Mouse (Mus musculus): ENCODE results near the gene Btnl6. TPM values are rescaled to one million over a fixed set of nuclear protein-coding genes. Genes with fewer than 3 reads are reported as not detected.
"Not testable (repeated sequence)": the region's sequence is repeated elsewhere in the genome, so short reads cannot be mapped to it uniquely, and the experiment has no call there.

The Btnl6 gene
- polyA plus RNA-seq, 1 experiment from 2014 or later, result 0.17 TPM

DNA sequence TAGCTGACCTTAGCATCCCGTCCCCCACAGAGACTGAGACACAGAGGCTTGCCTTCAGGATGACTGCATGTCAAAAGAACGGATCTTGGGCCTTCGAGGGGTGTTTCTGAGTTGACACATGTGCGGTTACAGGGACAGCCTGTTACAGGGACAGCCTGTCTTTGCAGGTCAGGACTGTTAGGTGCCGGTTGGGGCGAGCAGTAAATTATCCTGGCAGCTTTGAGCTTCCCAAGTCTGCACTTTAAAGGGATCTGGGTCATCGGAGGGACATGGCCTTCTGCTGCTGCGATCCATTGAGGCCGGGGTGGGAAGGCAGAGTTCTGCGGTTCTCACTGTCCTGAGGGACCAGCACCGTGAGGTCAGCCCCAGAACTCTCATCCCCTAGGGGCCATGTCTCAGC lies 40.3 kb upstream of the Btnl6 start:
- H3K9ac ChIP-seq (ENCODE audit: low read depth, low read length), result no peak overlapping the region
- no peak overlapping the region for H3K4me2 ChIP-seq (ENCODE audit: low read depth, low read length)
- no peaks in the 10 kb centered on the region for H3K9me3 ChIP-seq (replicated peaks; ENCODE audit: control insufficient read depth, low read length)
- H3K27me3 ChIP-seq (ENCODE audit: control insufficient read depth, insufficient read depth, low read depth, low read length), result no peaks in the 10 kb centered on the region
- WGBS (ENCODE audit: insufficient replicate concordance), result 54% methylated on average over 11 of the region's 11 CpGs
- ATAC-seq (ENCODE audit: low read depth), result no peak
- no peak overlapping the region for H3K27ac ChIP-seq (ENCODE audit: low read length)
- H3K4me1 ChIP-seq (ENCODE audit: control insufficient read depth, low read depth, low read length), result peaks cover 2% of the 10 kb centered on the region
- no peaks in the 10 kb centered on the region for H3K36me3 ChIP-seq (ENCODE audit: control insufficient read depth, insufficient read depth)
- H3K4me3 ChIP-seq (ENCODE audit: low read depth, low read length), result no peak overlapping the region

DNA sequence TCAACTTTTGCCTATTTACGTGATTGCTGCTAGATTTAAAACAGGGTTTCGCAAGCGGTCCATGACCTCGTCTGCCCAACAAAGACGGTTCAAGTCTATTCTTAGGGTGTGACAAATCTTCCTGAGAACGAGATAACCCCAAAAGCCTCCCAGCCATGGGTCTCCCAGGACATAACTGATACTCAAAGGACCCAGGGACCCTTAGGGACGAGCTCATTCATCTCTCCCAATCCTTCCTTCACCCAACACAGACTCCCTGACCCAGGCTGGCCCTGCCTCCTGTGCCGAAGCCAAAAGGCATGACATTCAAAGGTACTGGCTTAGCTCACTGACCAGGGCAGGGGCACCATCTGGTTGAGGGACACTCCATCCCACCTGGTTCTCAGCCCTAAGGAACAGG lies 39.3 kb upstream of the Btnl6 start:
- H3K27ac ChIP-seq (ENCODE audit: low read length), result no peak overlapping the region
- no peak for ATAC-seq (ENCODE audit: low read depth)
- no peaks in the 10 kb centered on the region for H3K36me3 ChIP-seq (ENCODE audit: control insufficient read depth, insufficient read depth)
- H3K9me3 ChIP-seq (replicated peaks; ENCODE audit: control insufficient read depth, low read length), result no peaks in the 10 kb centered on the region
- no peaks in the 10 kb centered on the region for H3K27me3 ChIP-seq (ENCODE audit: control insufficient read depth, insufficient read depth, low read depth, low read length)
- H3K4me1 ChIP-seq (ENCODE audit: control insufficient read depth, low read depth, low read length), result peaks cover 2% of the 10 kb centered on the region; the same call in 1 of the 2 replicates
- no peak overlapping the region for H3K4me2 ChIP-seq (ENCODE audit: low read depth, low read length)
- H3K4me3 ChIP-seq (ENCODE audit: low read depth, low read length), result no peak overlapping the region
- H3K9ac ChIP-seq (ENCODE audit: low read depth, low read length), result no peak overlapping the region
- 48% methylated on average over 8 of the region's 8 CpGs for WGBS (ENCODE audit: insufficient replicate concordance)

- H3K9ac ChIP-seq (ENCODE audit: low read depth, low read length), result no peak overlapping the region
- ATAC-seq (ENCODE audit: low read depth), result no peak
- 11% methylated on average over 5 of the region's 5 CpGs for WGBS (ENCODE audit: insufficient replicate concordance)
- no peaks in the 10 kb centered on the region for H3K9me3 ChIP-seq (replicated peaks; ENCODE audit: control insufficient read depth, low read length)
- H3K36me3 ChIP-seq (ENCODE audit: control insufficient read depth, insufficient read depth), result no peaks in the 10 kb centered on the region
- H3K27ac ChIP-seq (ENCODE audit: low read length), result no peak overlapping the region
- peaks cover 2% of the 10 kb centered on the region; the same call in 1 of the 2 replicates for H3K4me1 ChIP-seq (ENCODE audit: control insufficient read depth, low read depth, low read length)
- H3K4me3 ChIP-seq (ENCODE audit: low read depth, low read length), result no peak overlapping the region
- no peak overlapping the region for H3K4me2 ChIP-seq (ENCODE audit: low read depth, low read length)
- no peaks in the 10 kb centered on the region for H3K27me3 ChIP-seq (ENCODE audit: control insufficient read depth, insufficient read depth, low read depth, low read length)
Measured at GRCm38 (mm10) chr17:34555483-34555882, 38.3 kb upstream of the Btnl6 start.

GRCm38 (mm10) chr17:34549843-34550242 lies 32.7 kb upstream of the Btnl6 start:
- Histone ChIP-seq H3K9ac (ENCODE audit: low read depth, low read length) (no peak overlapping the region), H3K27me3 (ENCODE audit: control insufficient read depth, insufficient read depth, low read depth, low read length) (no peaks in the 10 kb centered on the region), H3K4me2 (ENCODE audit: low read depth, low read length) (no peak overlapping the region), H3K4me3 (ENCODE audit: low read depth, low read length) (no peak overlapping the region), H3K27ac (ENCODE audit: low read length) (no peak overlapping the region), H3K4me1 (ENCODE audit: control insufficient read depth, low read depth, low read length) (no peaks in the 10 kb centered on the region), H3K36me3 (ENCODE audit: control insufficient read depth, insufficient read depth) (no peaks in the 10 kb centered on the region), H3K9me3 (replicated peaks; ENCODE audit: control insufficient read depth, low read length) (no peaks in the 10 kb centered on the region)
- ATAC-seq (ENCODE audit: low read depth), result no peak
- WGBS (ENCODE audit: insufficient replicate concordance), result 35% methylated on average over 2 of the region's 2 CpGs

- WGBS (ENCODE audit: insufficient replicate concordance), result 73% methylated on average over 3 of the region's 3 CpGs
- ATAC-seq (ENCODE audit: low read depth), result no peak
- H3K36me3 ChIP-seq (ENCODE audit: control insufficient read depth, insufficient read depth), result no peaks in the 10 kb centered on the region
- no peak overlapping the region for H3K4me2 ChIP-seq (ENCODE audit: low read depth, low read length)
- no peak overlapping the region for H3K4me3 ChIP-seq (ENCODE audit: low read depth, low read length)
- H3K27me3 ChIP-seq (ENCODE audit: control insufficient read depth, insufficient read depth, low read depth, low read length), result no peaks in the 10 kb centered on the region
- H3K27ac ChIP-seq (ENCODE audit: low read length), result no peak overlapping the region
- H3K9me3 ChIP-seq (replicated peaks; ENCODE audit: control insufficient read depth, low read length), result no peaks in the 10 kb centered on the region
- H3K9ac ChIP-seq (ENCODE audit: low read depth, low read length), result no peak overlapping the region
- no peaks in the 10 kb centered on the region for H3K4me1 ChIP-seq (ENCODE audit: control insufficient read depth, low read depth, low read length)
Measured at GRCm38 (mm10) chr17:34549156-34549555, 32.0 kb upstream of the Btnl6 start.

GRCm38 (mm10) chr17:34547601-34548000 lies 30.4 kb upstream of the Btnl6 start:
- WGBS (ENCODE audit: insufficient replicate concordance), result 59% methylated on average over 4 of the region's 4 CpGs
- no peak overlapping the region for H3K9ac ChIP-seq (ENCODE audit: low read depth, low read length)
- H3K4me3 ChIP-seq (ENCODE audit: low read depth, low read length), result no peak overlapping the region
- H3K4me2 ChIP-seq (ENCODE audit: low read depth, low read length), result no peak overlapping the region
- ATAC-seq (ENCODE audit: low read depth), result no peak
- no peaks in the 10 kb centered on the region for H3K36me3 ChIP-seq (ENCODE audit: control insufficient read depth, insufficient read depth)
- H3K27ac ChIP-seq (ENCODE audit: low read length), result no peak overlapping the region
- H3K27me3 ChIP-seq (ENCODE audit: control insufficient read depth, insufficient read depth, low read depth, low read length), result no peaks in the 10 kb centered on the region
- H3K4me1 ChIP-seq (ENCODE audit: control insufficient read depth, low read depth, low read length), result no peaks in the 10 kb centered on the region
- H3K9me3 ChIP-seq (replicated peaks; ENCODE audit: control insufficient read depth, low read length), result no peaks in the 10 kb centered on the region

DNA sequence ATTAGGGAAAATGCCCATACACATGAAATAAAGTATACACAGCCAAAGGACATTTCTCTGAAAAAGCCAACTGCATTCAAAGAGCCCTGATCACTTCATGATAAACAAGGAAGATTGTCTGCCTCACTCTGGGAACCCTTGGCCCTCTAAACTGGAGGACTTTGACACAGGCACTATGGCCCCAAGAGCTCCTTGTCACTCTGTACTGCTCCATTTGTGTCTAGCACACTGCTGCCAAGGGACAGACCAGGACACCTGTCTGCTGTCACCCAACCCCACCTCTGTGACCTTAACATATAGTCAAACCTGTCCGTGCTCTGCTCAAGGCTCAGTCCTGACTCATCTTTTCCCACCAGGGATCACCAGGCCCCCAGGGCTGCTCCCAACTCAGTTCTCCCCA lies 29.6 kb upstream of the Btnl6 start:
- no peaks in the 10 kb centered on the region for H3K27me3 ChIP-seq (ENCODE audit: control insufficient read depth, insufficient read depth, low read depth, low read length)
- no peak overlapping the region for H3K27ac ChIP-seq (ENCODE audit: low read length)
- H3K36me3 ChIP-seq (ENCODE audit: control insufficient read depth, insufficient read depth), result no peaks in the 10 kb centered on the region
- 74% methylated on average over 1 of the region's 1 CpGs for WGBS (ENCODE audit: insufficient replicate concordance)
- H3K9ac ChIP-seq (ENCODE audit: low read depth, low read length), result no peak overlapping the region
- no peak overlapping the region for H3K4me2 ChIP-seq (ENCODE audit: low read depth, low read length)
- no peaks in the 10 kb centered on the region for H3K4me1 ChIP-seq (ENCODE audit: control insufficient read depth, low read depth, low read length)
- ATAC-seq (ENCODE audit: low read depth), result no peak
- no peak overlapping the region for H3K4me3 ChIP-seq (ENCODE audit: low read depth, low read length)
- H3K9me3 ChIP-seq (replicated peaks; ENCODE audit: control insufficient read depth, low read length), result no peaks in the 10 kb centered on the region

DNA sequence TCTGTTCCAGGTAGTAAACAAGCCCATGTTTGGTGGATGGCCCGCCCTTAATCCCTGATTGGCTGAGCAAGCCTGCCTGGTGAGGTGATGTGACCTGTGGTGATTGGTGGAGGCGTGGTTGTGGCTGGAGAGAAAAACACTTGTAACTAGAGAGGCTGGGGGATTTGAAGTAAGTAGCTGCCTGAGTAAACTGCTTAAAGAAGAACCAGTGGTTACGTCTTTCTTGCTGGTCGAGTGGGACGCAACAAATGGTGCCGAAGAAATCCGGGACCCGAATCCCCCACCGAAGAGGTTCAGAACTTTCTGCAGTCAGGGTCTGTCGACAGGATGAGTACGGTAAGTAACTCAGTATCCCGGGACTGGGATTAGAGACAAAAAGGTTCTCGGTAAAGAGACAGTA lies 26.4 kb upstream of the Btnl6 start:
- not testable (repeated sequence) for H3K36me3 ChIP-seq (ENCODE audit: control insufficient read depth, insufficient read depth); H3K4me2 ChIP-seq (ENCODE audit: low read depth, low read length); H3K9me3 ChIP-seq (replicated peaks; ENCODE audit: control insufficient read depth, low read length); H3K4me3 ChIP-seq (ENCODE audit: low read depth, low read length); H3K27ac ChIP-seq (ENCODE audit: low read length); H3K27me3 ChIP-seq (ENCODE audit: control insufficient read depth, insufficient read depth, low read depth, low read length); H3K9ac ChIP-seq (ENCODE audit: low read depth, low read length); ATAC-seq (ENCODE audit: low read depth); H3K4me1 ChIP-seq (ENCODE audit: control insufficient read depth, low read depth, low read length)
- WGBS (ENCODE audit: insufficient replicate concordance), result 85% methylated on average over 12 of the region's 13 CpGs

DNA sequence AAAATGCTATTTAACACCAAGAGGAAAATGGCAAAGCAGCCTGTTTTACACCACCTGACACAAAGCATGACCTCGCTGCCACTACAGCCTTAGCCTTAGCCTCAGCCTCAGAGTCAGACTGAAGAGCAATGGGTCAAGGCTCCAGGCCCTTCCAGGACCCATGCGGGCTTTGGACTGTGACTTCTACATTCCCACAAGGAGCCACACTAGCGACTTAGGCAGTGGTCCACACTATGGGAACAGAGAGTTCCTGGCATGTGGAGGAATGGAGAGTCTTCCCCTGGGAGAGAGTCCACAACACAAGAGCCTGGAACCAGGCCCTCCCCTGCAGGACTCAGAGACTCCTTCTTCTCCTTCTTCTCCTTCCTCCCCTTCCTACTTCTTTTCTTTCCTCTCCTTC lies 15.5 kb upstream of the Btnl6 start:
- no peak overlapping the region for H3K4me3 ChIP-seq (ENCODE audit: low read depth, low read length)
- H3K9ac ChIP-seq (ENCODE audit: low read depth, low read length), result no peak overlapping the region
- H3K4me2 ChIP-seq (ENCODE audit: low read depth, low read length), result no peak overlapping the region
- WGBS (ENCODE audit: insufficient replicate concordance), result 65% methylated on average over 3 of the region's 3 CpGs
- H3K36me3 ChIP-seq (ENCODE audit: control insufficient read depth, insufficient read depth), result no peaks in the 10 kb centered on the region
- H3K4me1 ChIP-seq (ENCODE audit: control insufficient read depth, low read depth, low read length), result no peaks in the 10 kb centered on the region
- no peaks in the 10 kb centered on the region for H3K9me3 ChIP-seq (replicated peaks; ENCODE audit: control insufficient read depth, low read length)
- ATAC-seq (ENCODE audit: low read depth), result no peak
- no peak overlapping the region for H3K27ac ChIP-seq (ENCODE audit: low read length)
- no peaks in the 10 kb centered on the region for H3K27me3 ChIP-seq (ENCODE audit: control insufficient read depth, insufficient read depth, low read depth, low read length)

GRCm38 (mm10) chr17:34519001-34519400 lies 1.8 kb upstream of the Btnl6 start:
- no peaks in the 10 kb centered on the region for H3K4me1 ChIP-seq (ENCODE audit: control insufficient read depth, low read depth, low read length)
- H3K4me2 ChIP-seq (ENCODE audit: low read depth, low read length), result no peak overlapping the region
- no peaks in the 10 kb centered on the region for H3K9me3 ChIP-seq (replicated peaks; ENCODE audit: control insufficient read depth, low read length)
- no peak overlapping the region for H3K27ac ChIP-seq (ENCODE audit: low read length)
- no peak overlapping the region for H3K4me3 ChIP-seq (ENCODE audit: low read depth, low read length)
- WGBS (ENCODE audit: insufficient replicate concordance), result 15% methylated on average over 1 of the region's 1 CpGs
- no peaks in the 10 kb centered on the region for H3K36me3 ChIP-seq (ENCODE audit: control insufficient read depth, insufficient read depth)
- ATAC-seq (ENCODE audit: low read depth), result no peak
- H3K9ac ChIP-seq (ENCODE audit: low read depth, low read length), result no peak overlapping the region
- H3K27me3 ChIP-seq (ENCODE audit: control insufficient read depth, insufficient read depth, low read depth, low read length), result no peaks in the 10 kb centered on the region; the same call in 1 of the 2 replicates
